Mouse (Mus musculus) ovary, postnatal 10 days (tissue): Measurements from ENCODE around the gene Musk.

Experiments used
- DNase-seq: peaks from one replicate; pipeline ENCODE4 v3.0.0; 2022; ENCODE audit warnings: low spot score

The Musk gene

DNA sequence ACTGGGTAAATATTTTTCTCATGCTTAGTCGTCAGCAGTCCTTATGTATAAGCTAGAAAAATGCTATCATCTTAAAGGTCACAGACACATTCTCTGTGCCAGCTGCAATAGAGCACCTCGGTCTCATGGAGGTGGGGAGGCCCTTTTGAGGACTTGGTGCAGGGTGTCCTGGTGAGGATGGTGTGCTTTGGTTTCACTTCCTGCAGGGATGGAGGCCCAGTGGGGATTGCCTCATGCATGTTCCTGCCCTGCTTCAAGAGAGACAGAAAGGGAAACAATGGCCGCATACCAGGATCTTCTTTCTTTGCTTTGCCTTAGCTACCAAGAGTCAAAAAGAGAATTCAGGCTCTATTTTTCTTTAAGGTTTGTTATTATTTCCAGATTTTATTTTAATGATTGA, 31.8 kb downstream of the Musk start:
- no peak for DNase-seq

DNA sequence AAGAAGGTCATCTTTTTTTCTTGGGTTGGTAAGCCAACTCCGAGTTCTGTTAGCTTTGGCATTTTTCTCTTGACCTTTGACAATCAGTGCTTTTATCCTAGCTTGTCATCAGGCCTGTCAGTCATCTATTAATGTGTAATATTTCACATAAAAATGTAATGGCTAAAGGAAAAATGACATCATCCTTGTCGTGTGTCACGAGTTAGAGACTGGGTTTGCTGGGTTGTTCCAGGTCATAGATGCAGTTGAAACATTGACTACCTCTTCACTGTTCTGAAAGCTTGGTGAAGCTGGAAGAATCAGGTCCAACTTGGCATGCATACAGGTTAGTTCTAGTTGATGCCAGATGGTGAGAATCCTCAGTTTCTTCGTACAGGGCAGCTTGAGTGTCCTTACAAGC, 34.5 kb downstream of the Musk start:
- no peak for DNase-seq

DNA sequence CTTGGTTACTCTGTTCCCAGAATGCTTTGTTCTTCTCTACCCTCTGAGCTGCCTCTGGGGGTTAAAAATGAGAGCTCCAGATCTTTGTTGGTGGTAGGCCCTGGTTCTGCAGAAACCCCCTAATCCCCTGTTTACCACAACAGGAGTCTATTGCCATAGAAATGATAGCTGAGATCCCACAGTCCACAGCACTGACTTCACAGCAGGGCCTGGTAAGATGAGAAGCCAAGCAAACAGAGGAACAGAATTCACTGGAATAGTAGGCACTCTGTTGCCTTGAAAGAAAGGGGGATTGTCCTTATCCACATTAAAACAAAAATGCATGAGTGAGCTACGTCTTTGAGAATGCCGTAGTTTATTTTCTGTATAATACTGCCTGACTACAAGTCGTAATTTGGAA, 41.0 kb downstream of the Musk start:
- no peak for DNase-seq

DNA sequence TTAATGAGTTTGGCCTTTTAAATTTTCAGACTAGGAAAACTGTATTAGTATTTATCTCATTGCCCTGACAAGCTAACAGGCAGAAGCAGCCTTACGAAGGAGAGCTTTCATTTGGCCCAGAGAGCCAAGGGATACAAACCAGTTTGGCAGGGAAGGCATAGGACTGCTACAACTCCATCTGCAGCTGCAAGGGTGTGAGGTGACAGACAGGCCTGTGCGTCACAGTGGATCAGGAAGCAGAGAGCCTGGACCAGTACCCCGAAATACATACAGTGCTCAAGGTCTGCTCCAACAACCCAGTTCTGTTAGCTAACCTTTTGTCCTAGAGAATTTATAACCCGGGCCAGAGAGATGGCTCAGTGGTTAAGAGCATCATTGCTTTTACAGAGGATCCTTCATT, 42.5 kb downstream of the Musk start:
- no peak for DNase-seq

DNA sequence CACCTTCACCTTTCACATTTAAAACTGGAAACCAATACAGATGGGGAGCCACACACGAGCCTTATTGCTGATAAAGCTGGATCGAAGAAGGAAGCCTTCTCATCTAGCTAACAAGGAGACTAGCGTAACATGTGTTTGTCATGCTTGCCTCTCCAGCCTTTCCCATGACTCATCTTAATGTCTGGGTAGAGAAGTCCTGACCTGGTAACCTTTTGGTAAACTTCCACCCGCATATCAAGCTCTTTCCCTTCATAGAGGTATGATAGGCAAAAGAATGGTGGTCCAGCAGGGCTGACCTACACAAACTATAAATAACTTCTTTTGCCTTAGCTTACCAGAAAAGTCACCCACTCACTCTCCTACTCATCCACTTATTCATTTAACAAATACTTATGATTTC, 44.3 kb downstream of the Musk start:
- no peak for DNase-seq

DNA sequence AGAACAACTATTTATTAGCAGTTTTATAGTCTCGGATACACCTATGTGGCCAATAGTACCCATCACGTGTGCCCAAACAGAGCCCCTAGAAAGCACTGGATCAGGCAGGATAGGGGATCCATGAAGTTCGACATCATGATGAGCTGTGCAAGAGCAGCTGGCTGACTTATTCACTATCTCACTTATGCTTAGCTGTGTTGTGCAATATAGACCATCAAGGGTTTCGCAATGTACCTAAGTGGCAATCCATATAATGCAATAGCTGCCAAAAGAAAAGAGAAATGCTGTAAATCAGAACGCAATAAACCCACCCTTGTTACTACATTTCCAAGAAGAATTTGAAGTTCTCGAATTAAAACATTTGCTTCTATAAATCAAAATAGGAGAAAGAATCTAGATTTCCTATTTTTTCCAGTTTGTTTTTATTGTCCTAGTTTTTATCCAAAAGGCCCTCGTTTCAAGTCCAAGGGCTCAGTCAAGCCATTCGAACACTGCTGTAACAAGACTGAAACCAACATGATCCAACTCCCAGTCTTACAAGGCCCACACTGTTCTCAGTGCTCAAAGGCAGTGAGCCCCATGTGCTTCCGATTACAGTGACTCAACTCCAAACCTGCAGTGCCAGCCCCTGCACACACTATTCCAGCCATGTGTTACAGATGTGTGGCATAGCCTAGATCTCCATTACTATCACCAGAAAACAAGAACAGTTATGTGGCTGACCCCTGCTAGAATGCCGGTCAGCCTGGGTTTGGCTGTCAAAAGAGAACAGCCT, 45.3 kb downstream of the Musk start:
- DNase-seq, result no peak

DNA sequence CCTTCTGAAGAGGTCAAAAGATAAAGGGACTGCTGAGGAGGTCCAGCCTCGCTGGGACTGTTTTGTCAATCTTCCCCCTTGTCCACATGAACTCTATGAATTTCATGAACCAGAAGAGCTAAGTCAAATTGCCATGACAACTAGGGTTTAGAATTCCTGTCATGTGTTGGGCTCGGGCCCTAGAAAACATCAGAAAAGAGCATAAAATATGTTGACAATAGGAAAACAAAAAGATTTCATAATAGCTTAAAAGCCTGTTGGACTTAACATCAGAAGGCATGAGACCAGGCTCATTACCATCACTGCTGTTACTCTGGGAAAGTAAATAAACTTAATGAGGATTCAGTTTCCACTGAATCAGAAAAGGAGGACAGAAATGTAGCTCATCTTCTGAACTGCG, 46.6 kb downstream of the Musk start:
- no peak for DNase-seq

DNA sequence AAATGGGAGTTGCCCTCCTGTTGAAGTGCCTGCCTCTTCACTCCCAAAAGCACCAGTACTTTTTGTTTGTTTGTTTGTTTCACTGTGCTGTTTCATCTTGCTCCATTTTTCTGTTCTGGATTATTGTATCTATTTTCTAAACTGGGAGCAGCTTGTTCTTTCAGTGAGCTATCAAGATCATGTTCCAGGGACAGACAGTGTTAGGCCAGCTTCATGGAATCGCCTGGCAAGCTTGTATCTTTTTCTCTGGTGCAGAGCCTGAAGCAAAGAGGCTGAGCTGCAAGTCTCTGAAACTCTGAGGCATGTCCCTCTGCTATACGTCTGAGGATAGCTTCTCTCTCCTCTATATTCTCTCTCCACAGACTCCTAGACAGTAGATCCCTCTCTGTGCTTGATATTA, 50.5 kb downstream of the Musk start:
- no peak for DNase-seq

DNA sequence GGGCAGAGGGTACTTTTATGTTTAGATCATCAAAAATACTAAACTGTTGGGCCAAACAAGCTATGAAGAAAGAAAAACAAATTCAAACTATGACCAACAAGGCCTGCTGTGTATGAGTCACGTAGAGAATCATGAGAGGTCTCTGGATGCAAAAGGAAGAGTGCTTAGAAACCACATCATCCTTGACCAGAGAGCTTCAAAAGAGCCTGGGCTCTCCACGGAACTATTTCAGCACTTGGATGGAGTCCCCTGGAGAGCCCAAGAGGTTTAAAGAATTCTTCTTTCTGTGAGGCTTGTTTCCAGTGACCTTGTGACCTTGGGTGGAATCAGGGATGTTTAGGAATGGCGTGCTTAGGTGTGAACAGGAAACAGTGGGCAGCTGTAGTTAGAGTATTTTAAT, 53.5 kb downstream of the Musk start:
- DNase-seq, result no peak

DNA sequence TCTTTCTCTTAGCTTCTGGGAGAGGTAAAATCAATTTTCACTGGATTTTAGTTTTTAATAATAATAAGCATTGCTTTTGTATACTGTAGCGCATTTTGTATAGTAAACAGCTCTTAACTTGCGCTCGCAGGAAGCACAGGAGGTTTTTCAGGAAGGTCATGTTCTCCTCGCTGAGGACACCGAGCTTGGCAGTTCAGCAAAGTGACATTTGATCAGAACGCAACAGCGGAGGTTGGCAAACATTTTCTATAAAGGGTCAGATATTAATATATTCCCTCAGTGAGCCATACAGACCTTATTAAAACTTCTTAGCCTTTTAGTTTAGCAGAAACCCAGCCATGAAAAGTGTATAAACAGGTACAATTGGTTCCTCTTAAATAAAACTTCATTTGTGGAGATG, 64.4 kb downstream of the Musk start:
- no peak for DNase-seq

- DNase-seq, result no peak
Observed at GRCm38 (mm10) chr4:58351165-58351564, 65.4 kb downstream of the Musk start.

- DNase-seq, result no peak
Observed at GRCm38 (mm10) chr4:58351590-58351989, 65.8 kb downstream of the Musk start.

DNA sequence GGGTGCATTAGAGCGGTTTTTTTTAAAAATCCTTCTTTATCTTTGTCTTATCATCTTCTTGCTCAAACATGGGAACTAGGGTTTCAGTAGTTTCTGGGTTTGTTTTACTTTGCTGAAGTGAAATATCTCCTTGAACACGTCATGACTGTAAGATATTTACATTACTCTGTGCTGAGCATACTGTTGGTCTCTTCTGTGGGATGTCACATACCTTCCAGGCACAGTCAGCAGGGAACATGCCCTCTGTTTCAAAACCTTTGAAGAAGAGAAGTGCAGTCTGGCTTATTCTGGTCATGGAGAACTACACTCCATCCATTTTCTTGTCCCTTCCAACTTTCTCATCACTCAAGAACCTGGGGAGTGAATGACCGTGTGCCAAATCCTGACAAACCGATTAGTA, 73.2 kb downstream of the Musk start:
- DNase-seq, result no peak

DNA sequence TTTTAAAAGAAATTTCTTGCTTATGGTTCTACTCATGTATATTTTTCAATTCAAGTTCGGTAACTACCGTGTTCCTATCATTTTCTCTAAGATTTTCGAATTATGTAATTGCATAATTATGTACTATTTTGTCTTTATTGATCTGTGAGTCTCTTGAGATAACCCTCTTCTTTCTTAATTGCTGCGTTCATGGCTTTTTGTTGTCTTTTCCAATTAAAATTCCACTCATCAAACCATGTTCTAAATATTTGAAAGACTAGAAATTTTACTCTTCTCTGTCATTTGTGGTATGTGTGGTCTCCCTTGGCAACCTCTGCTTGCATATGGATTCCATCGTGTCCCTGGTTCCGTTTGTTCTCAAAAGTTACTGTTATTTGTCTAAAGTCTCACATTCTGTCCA, 79.6 kb downstream of the Musk start:
- DNase-seq, result no peak

DNA sequence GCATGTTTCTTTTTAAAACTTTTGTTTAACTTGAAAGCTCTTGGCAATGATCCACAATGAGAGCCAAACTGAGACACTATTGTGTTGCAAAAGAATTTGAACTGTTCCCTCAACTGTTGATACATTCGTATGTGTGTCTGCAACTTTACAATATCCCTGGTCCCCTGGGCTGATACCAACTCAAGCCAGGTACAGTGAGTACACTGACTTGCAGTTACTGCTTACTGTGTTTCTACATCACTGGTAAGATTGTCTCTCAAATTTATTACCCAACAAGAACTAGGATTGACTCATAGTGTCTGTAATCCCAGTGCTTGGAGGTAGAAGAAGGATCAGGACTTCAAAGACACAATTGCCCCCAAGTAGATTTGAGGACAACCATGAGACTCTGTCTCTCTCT, 85.3 kb downstream of the Musk start:
- no peak for DNase-seq

DNA sequence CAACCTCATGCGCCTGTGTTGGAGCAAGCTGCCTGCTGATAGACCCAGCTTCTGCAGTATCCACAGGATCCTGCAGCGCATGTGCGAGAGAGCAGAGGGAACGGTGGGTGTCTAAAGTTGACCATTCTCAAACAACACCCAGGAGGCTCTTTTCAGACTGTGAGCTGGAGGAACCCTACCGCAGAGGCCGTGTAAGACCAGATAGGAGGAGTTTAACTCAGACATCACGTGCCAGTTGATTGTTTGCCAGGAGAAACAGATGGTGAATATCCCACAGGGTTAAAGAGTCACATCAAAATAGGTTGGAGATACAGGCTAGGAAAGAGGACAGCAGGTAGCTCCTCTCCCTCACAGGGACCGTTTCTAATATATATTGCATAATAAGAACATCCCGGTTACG, 87.8 kb downstream of the Musk start:
- DNase-seq, result no peak

GRCm38 (mm10) chr4:58374141-58374870, 88.5 kb downstream of the Musk start:
- no peak for DNase-seq

DNA sequence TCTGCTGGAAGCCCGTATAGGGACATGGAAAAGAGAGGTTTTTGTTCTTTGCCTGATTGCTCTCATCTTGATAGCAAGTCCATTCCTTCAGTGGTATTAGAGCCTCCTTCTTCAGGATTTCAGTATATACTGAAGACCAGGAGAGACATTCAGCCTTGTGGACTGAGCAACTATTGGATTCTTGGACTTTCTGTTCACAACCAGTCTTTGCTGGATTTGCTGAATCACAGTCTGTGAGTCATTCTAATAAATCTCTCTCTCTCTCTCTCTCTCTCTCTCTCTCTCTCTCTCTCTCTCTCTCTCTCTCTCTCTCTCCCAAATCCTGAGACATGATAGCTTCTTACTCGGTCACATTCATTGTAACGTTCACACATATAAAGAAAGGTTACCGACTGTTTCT, 93.4 kb downstream of the Musk start:
- no peak for DNase-seq

GRCm38 (mm10) chr4:58400861-58401341, 115.1 kb downstream of the Musk start:
- DNase-seq, result no peak

DNA sequence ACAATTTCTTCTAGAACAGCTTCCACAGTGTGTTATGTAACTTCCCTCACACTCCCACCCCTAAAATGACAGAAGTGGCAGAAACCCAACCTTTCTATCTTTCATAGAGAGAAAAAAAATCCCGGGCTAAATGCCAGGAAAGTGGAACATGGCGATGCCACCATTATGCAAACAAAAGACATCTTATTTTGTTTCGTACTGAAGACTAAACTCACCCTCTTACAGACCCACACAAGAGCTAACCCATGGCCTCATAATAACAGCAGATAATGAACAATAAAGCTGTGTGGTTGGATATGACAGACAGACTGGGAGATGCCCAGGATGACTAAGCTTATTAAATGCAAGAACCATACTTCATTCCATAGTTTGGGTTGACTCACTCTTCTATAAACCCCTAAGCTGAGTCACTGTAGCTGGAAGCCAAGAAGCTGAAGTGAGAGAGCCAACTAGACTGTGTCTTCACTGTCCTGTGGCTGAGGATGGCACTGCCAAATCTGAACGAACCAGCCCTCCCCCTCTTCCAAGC, 116.3 kb downstream of the Musk start:
- no peak for DNase-seq

DNA sequence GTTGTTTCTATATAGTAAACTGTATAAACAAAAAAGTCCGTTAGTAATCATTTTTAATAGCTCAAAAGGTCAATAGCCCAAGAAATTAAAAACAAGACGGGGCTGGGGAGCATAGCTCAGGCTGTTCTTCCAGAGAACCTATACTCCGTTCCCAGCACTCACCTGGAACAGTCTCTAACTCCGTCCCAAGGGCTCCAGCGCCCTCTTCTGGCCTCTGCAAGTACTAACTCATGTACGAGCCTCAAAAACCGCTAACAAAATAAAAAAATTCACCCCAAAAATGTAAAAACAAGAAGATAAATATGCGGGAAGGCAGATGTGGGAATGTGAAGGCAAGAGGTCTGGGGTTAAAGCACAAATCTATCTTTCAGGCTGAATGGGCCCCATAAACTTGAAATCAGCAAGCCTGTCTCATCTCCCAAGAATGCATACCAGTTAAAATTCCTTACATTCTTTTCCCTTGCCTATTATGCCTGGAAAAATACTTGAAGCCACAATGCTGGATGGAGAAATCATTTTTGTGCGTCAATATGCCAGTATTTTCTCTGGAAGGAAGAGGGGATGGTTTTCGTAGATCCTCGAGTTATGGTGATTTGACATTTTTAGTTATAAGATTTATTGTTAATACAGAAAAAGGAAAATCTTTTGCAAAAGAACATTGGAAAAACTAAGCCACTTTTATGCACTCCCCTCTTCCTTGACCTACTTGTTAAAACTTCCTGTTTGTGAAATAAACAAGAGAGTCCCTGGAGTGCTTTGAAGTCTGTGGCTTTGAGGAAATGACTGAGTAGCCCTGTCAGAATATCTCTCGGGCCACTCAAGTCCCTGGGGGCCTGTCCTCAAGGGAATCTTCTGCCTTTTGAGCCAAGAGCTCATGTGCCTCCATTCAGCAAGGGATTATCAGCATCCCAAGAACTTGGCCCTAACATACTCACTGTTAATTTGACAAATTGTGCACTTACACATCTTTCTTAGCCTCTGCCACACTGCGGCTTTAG, 127.7 kb downstream of the Musk start:
- no peak for DNase-seq

GRCm38 (mm10) chr4:58415537-58415936, 129.8 kb downstream of the Musk start:
- DNase-seq, result no peak
